Mouse (Mus musculus) left cerebral cortex, postnatal 25 days (tissue): ENCODE data around the gene Sv2b. TPM values are rescaled to one million over a fixed set of nuclear protein-coding genes. Genes with fewer than 3 reads are reported as not detected.

Experiments used
- DNase-seq, 2 experiments: peaks; one replicate each; pipeline ENCODE4 v3.0.0; 2022; ENCODE audit warnings: low spot score in 2 of 2, mixed read lengths in 1 of 2
- intact Hi-C: fragments of 180-260 bp; cut with DNase I; formaldehyde crosslinking; loops from one replicate; pipeline ENCODE4 v1.15.1; 2025
- total RNA-seq, 2 experiments: library from RNA; stranded (reverse); gene quantifications; 2 replicates each; pipeline ENCODE4 v1.2.3; 2021

Sv2b gene
- total RNA-seq, 2 experiments from 2014 or later, result 358 to 398 TPM

GRCm38 (mm10) chr7:75134710-75135617 is 174.1 kb downstream of the Sv2b start:
- intact Hi-C loops, result loop anchor here (1.0 to 10.0 kb wide), 4 partner anchors 172 to 750 kb away; partner anchors contain the start of gene Sv2b
- DNase-seq, result peak in 1 of 2 experiments; percentile 34

- no peak for DNase-seq
- intact Hi-C loops, result no loop called here
Measured at GRCm38 (mm10) chr7:75128036-75128435, 181.0 kb downstream of the Sv2b start.

GRCm38 (mm10) chr7:75124067-75124466 is 185.0 kb downstream of the Sv2b start:
- intact Hi-C loops, result no loop called here
- no peak for DNase-seq

- intact Hi-C loops, result no loop called here
- DNase-seq, result peak in 1 of 2 experiments; percentile 69
Measured at GRCm38 (mm10) chr7:75118022-75118673, 190.9 kb downstream of the Sv2b start.

- intact Hi-C loops, result loop anchor here (2.0 kb wide), 2 partner anchors 556 to 740 kb away; partner anchors contain the start of gene Slco3a1
- peak; percentile 53 to 77 for DNase-seq
Measured at GRCm38 (mm10) chr7:75110689-75111088, 198.4 kb downstream of the Sv2b start.

GRCm38 (mm10) chr7:75107441-75107840 is 201.6 kb downstream of the Sv2b start:
- intact Hi-C loops, result no loop called here
- no peak for DNase-seq

- DNase-seq, result no peak
- intact Hi-C loops, result loop anchor here (5.0 kb wide), 1 partner anchor 382 kb away; no protein-coding TSS in a partner anchor
Measured at GRCm38 (mm10) chr7:75103900-75104299, 205.2 kb downstream of the Sv2b start.

- intact Hi-C loops, result loop anchor here (5.0 kb wide), 1 partner anchor 380 kb away; no protein-coding TSS in a partner anchor
Measured at GRCm38 (mm10) chr7:75102536-75103332, 206.3 kb downstream of the Sv2b start.

GRCm38 (mm10) chr7:75085473-75085872 is 223.6 kb downstream of the Sv2b start:
- intact Hi-C loops, result loop anchor here (10.0 kb wide), 1 partner anchor 211 kb away; no protein-coding TSS in a partner anchor

More at GRCm38 (mm10) chr7:75102536-75103332, 206.3 kb downstream of the Sv2b start:
- no peak for DNase-seq

GRCm38 (mm10) chr7:75080163-75080562 is 228.9 kb downstream of the Sv2b start:
- DNase-seq, result peak in 1 of 2 experiments; percentile 57
- intact Hi-C loops, result loop anchor here (2.0 to 10.0 kb wide), 2 partner anchors 137 to 205 kb away; no protein-coding TSS in a partner anchor

More at GRCm38 (mm10) chr7:75085473-75085872, 223.6 kb downstream of the Sv2b start:
- DNase-seq, result no peak

- intact Hi-C loops, result no loop called here
- DNase-seq, result peak; percentile 65 to 74
Measured at GRCm38 (mm10) chr7:75077560-75078208, 231.4 kb downstream of the Sv2b start.

Other genes starting within 250 kb of the Sv2b start
- 10 to 100 TPM; 23.1 to 24.3 TPM for gene Akap13, start 146.3 kb upstream of the Sv2b start, total RNA-seq